Mouse (Mus musculus) liver, adult 2 months (tissue): Measurements from ENCODE around the gene Pspn.

Experiments used
- CTCF ChIP-seq: fragments of 200-500 bp; IDR thresholded peaks from 2 replicates; pipeline ENCODE4 v1.5.1; 2011; ENCODE audit warnings: low read depth, low read length, control low read depth
- POLR2A ChIP-seq: fragments of 200-500 bp; IDR thresholded peaks from 2 replicates; pipeline ENCODE4 v1.6.1; 2011; ENCODE audit warnings: low read length, control low read depth; ENCODE audit not compliant: insufficient read depth; ENCODE audit errors: extremely low read depth

GRCm38 (mm10) chr17:56970081-56970480 lies 29.7 kb downstream of the Pspn start:
- TF ChIP-seq POLR2A = no peak
- no peak for TF ChIP-seq CTCF
